Mouse (Mus musculus): ENCODE measurements around the gene Dgkd. TPM values are rescaled to one million over a fixed set of nuclear protein-coding genes. Genes with fewer than 3 reads are reported as not detected.
"Not testable (repeated sequence)": the region's sequence is repeated elsewhere in the genome, so short reads cannot be mapped to it uniquely, and the experiment has no call there.

Gene Dgkd
- polyA plus RNA-seq (2012; ENCODE audit: insufficient read depth, insufficient read length, missing spikeins) = 59.1 and 61.6 TPM in 2 replicates

- Histone ChIP-seq H3K4me3 (ENCODE audit: insufficient read depth, low read depth, low read length) (peak within 1 kb of the TSS; percentile 97), H3K4me1 (ENCODE audit: control insufficient read depth, insufficient read depth, insufficient read length, low read length) (peaks cover 45% of the 10 kb centered on the region), H3K27ac (replicated peaks; ENCODE audit: low read depth, low read length) (peak within 1 kb of the TSS; percentile 88)
These were observed at the start of gene Dgkd for GRCm38 (mm10) chr1:87852892-87853600. Gene Dgkd (plus strand): TSS chr1:87853287.

- no peak within 1 kb of the TSS for H3K4me3 ChIP-seq (ENCODE audit: insufficient read depth, low read depth, low read length)
- no peaks in the 10 kb centered on the region for H3K4me1 ChIP-seq (ENCODE audit: control insufficient read depth, insufficient read depth, insufficient read length, low read length)
- H3K27ac ChIP-seq (replicated peaks; ENCODE audit: low read depth, low read length) = no peak within 1 kb of the TSS
These were observed 49.5 kb upstream of the Dgkd start, which contains the start of gene Sag for GRCm38 (mm10) chr1:87803576-87803975. Gene Sag (plus strand): TSS chr1:87803680.

- Histone ChIP-seq H3K27ac (replicated peaks; ENCODE audit: low read depth, low read length) (no peak overlapping the region), H3K4me1 (ENCODE audit: control insufficient read depth, insufficient read depth, insufficient read length, low read length) (no peaks in the 10 kb centered on the region), H3K4me3 (ENCODE audit: insufficient read depth, low read depth, low read length) (no peak overlapping the region)
These were observed 45.3 kb upstream of the Dgkd start for GRCm38 (mm10) chr1:87807751-87808150.

- no peak overlapping the region for H3K4me3 ChIP-seq (ENCODE audit: insufficient read depth, low read depth, low read length)
- no peak overlapping the region for H3K27ac ChIP-seq (replicated peaks; ENCODE audit: low read depth, low read length)
- H3K4me1 ChIP-seq (ENCODE audit: control insufficient read depth, insufficient read depth, insufficient read length, low read length) = peaks cover 9% of the 10 kb centered on the region
These were observed 41.7 kb upstream of the Dgkd start for GRCm38 (mm10) chr1:87811391-87811790.

GRCm38 (mm10) chr1:87812061-87812460 is 41.0 kb upstream of the Dgkd start:
- Histone ChIP-seq H3K27ac (replicated peaks; ENCODE audit: low read depth, low read length) (no peak overlapping the region), H3K4me1 (ENCODE audit: control insufficient read depth, insufficient read depth, insufficient read length, low read length) (peaks cover 9% of the 10 kb centered on the region), H3K4me3 (ENCODE audit: insufficient read depth, low read depth, low read length) (no peak overlapping the region)

- peak overlapping the region; percentile 75 for H3K27ac ChIP-seq (replicated peaks; ENCODE audit: low read depth, low read length)
- peaks cover 9% of the 10 kb centered on the region for H3K4me1 ChIP-seq (ENCODE audit: control insufficient read depth, insufficient read depth, insufficient read length, low read length)
- no peak overlapping the region for H3K4me3 ChIP-seq (ENCODE audit: insufficient read depth, low read depth, low read length)
These were observed 39.9 kb upstream of the Dgkd start for GRCm38 (mm10) chr1:87813155-87813554.

GRCm38 (mm10) chr1:87813681-87814080 is 39.4 kb upstream of the Dgkd start:
- Histone ChIP-seq H3K27ac (replicated peaks; ENCODE audit: low read depth, low read length) (peak overlapping the region; percentile 75), H3K4me3 (ENCODE audit: insufficient read depth, low read depth, low read length) (no peak overlapping the region), H3K4me1 (ENCODE audit: control insufficient read depth, insufficient read depth, insufficient read length, low read length) (peaks cover 9% of the 10 kb centered on the region)

- Histone ChIP-seq H3K4me1 (ENCODE audit: control insufficient read depth, insufficient read depth, insufficient read length, low read length) (peaks cover 17% of the 10 kb centered on the region), H3K4me3 (ENCODE audit: insufficient read depth, low read depth, low read length) (no peak overlapping the region), H3K27ac (replicated peaks; ENCODE audit: low read depth, low read length) (no peak overlapping the region)
These were observed 28.6 kb upstream of the Dgkd start for GRCm38 (mm10) chr1:87824420-87824995.

- peaks cover 17% of the 10 kb centered on the region for H3K4me1 ChIP-seq (ENCODE audit: control insufficient read depth, insufficient read depth, insufficient read length, low read length)
- H3K27ac ChIP-seq (replicated peaks; ENCODE audit: low read depth, low read length) = no peak overlapping the region
- no peak overlapping the region for H3K4me3 ChIP-seq (ENCODE audit: insufficient read depth, low read depth, low read length)
These were observed 27.8 kb upstream of the Dgkd start for GRCm38 (mm10) chr1:87825281-87825680.

- H3K4me1 ChIP-seq (ENCODE audit: control insufficient read depth, insufficient read depth, insufficient read length, low read length) = peaks cover 17% of the 10 kb centered on the region
- no peak overlapping the region for H3K4me3 ChIP-seq (ENCODE audit: insufficient read depth, low read depth, low read length)
- H3K27ac ChIP-seq (replicated peaks; ENCODE audit: low read depth, low read length) = peak overlapping the region; percentile 67
These were observed 27.1 kb upstream of the Dgkd start for GRCm38 (mm10) chr1:87825991-87826390.

GRCm38 (mm10) chr1:87826474-87826873 is 26.6 kb upstream of the Dgkd start:
- Histone ChIP-seq H3K4me3 (ENCODE audit: insufficient read depth, low read depth, low read length) (no peak overlapping the region), H3K4me1 (ENCODE audit: control insufficient read depth, insufficient read depth, insufficient read length, low read length) (peaks cover 17% of the 10 kb centered on the region), H3K27ac (replicated peaks; ENCODE audit: low read depth, low read length) (no peak overlapping the region)

- H3K4me3 ChIP-seq (ENCODE audit: insufficient read depth, low read depth, low read length); H3K27ac ChIP-seq (replicated peaks; ENCODE audit: low read depth, low read length): not testable (repeated sequence)
- peaks cover 17% of the 10 kb centered on the region for H3K4me1 ChIP-seq (ENCODE audit: control insufficient read depth, insufficient read depth, insufficient read length, low read length)
These were observed 25.6 kb upstream of the Dgkd start for GRCm38 (mm10) chr1:87827476-87827875.

GRCm38 (mm10) chr1:87828185-87828584 is 24.9 kb upstream of the Dgkd start:
- Histone ChIP-seq H3K27ac (replicated peaks; ENCODE audit: low read depth, low read length) (peak overlapping the region; percentile 93), H3K4me3 (ENCODE audit: insufficient read depth, low read depth, low read length) (no peak overlapping the region)

GRCm38 (mm10) chr1:87828926-87829580 is 24.0 kb upstream of the Dgkd start:
- Histone ChIP-seq H3K4me3 (ENCODE audit: insufficient read depth, low read depth, low read length) (no peak overlapping the region), H3K4me1 (ENCODE audit: control insufficient read depth, insufficient read depth, insufficient read length, low read length) (peaks cover 17% of the 10 kb centered on the region), H3K27ac (replicated peaks; ENCODE audit: low read depth, low read length) (peak overlapping the region; percentile 73)

More at GRCm38 (mm10) chr1:87828185-87828584, 24.9 kb upstream of the Dgkd start:
- H3K4me1 ChIP-seq (ENCODE audit: control insufficient read depth, insufficient read depth, insufficient read length, low read length) = peaks cover 17% of the 10 kb centered on the region

GRCm38 (mm10) chr1:87829621-87830211 is 23.4 kb upstream of the Dgkd start:
- Histone ChIP-seq H3K4me1 (ENCODE audit: control insufficient read depth, insufficient read depth, insufficient read length, low read length) (peaks cover 17% of the 10 kb centered on the region), H3K27ac (replicated peaks; ENCODE audit: low read depth, low read length) (peak overlapping the region; percentile 73), H3K4me3 (ENCODE audit: insufficient read depth, low read depth, low read length) (no peak overlapping the region)

All from brown adipose tissue, adult 24 weeks (tissue).